Mouse (Mus musculus): ENCODE data around the gene Gsn. TPM values are rescaled to one million over a fixed set of nuclear protein-coding genes. Genes with fewer than 3 reads are reported as not detected.
A peak's percentile ranks its signal among the peaks of the same experiment; 100 is the strongest.

Gsn gene
- total RNA-seq, 2 experiments from 2014 or later: 164 to 171 TPM

GRCm38 (mm10) chr2:35328064-35328792, 72.0 kb downstream of the Gsn start:
- no peak for DNase-seq

GRCm38 (mm10) chr2:35329061-35329460, 72.9 kb downstream of the Gsn start:
- DNase-seq: no peak

DNA sequence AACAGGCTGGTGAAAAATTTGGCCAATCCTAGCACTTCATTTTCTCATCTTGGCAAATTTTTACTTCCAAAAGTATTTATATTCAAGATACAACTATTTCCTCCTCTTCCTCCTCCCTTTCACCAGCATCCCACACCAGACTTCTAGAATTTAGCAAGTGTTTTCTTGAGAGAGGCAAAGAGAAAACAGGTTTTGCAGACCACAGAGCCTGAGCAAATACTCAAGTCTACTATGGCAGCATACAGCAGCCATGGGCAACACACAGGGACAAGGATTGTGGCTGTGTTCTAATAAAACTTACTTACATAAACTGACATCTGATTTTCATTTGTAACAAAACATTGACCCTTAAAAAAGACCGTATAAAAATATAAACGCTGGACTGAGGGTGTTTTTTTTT, 75.0 kb downstream of the Gsn start:
- no peak for DNase-seq

DNA sequence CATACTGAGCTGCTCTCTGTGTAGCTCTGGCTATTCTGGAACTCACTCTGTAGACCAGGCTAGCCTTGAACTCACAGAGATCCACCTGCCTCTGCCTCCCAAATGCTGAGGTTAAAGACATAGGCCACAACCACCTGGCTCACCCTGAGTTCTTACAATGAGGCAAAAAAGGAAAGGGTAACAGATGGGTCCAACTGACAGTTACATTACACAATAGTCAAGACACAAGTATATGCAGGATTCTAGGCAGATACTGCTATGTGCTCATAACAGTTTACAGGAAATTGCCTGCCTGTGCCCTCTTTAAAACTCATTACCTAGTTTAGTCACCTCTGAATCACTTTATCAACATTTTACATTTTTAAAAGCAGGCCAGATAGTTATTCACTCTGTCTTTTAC, 77.5 kb downstream of the Gsn start:
- no peak for DNase-seq

GRCm38 (mm10) chr2:35335620-35336019, 79.4 kb downstream of the Gsn start:
- DNase-seq: no peak

GRCm38 (mm10) chr2:35336388-35337280, 80.5 kb downstream of the Gsn start, which contains the start of gene Stom:
Gene Stom (minus strand): TSS chr2:35336976.
- DNase-seq: peak; percentile 100

GRCm38 (mm10) chr2:35337419-35337818, 81.2 kb downstream of the Gsn start:
- DNase-seq: no peak

DNA sequence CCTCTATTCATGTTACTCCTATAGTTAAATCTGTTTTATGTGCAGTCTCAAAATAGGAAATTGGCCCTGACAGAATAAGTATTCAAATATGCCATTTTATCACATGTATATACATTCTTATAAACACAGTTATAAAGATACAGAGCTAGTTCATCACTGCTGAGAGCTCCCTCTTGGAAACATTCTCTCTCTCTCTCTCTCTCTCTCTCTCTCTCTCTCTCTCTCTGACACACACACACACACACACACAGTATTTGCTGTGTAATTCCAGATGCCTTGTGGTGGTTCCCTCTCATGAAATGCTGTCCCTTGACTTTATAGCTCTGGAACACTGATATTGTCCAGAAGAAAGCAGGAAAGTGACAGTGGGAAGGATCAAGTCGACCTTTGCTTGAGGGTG, 81.9 kb downstream of the Gsn start:
- no peak for DNase-seq

GRCm38 (mm10) chr2:35338707-35339106, 82.5 kb downstream of the Gsn start:
- DNase-seq: peak; percentile 35

DNA sequence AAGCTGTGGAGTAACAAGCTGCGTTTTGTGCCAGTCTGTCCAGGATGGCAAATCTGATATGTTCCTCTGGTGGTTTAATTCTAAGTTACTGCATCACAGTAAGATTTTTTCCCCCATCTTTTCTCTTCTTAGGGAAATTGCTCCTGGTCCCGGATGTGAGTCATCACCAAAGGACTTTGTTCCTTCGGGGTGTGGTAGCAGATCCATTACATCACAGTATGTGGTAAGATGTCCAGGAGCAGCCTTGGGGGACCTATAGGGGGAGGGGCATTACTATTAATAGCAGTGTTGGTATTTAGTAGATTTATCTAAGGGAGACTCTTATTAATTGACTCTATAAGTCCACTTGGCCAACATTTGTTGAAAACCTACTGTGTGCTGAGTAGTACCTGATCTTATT, 86.4 kb downstream of the Gsn start:
- no peak for DNase-seq

DNA sequence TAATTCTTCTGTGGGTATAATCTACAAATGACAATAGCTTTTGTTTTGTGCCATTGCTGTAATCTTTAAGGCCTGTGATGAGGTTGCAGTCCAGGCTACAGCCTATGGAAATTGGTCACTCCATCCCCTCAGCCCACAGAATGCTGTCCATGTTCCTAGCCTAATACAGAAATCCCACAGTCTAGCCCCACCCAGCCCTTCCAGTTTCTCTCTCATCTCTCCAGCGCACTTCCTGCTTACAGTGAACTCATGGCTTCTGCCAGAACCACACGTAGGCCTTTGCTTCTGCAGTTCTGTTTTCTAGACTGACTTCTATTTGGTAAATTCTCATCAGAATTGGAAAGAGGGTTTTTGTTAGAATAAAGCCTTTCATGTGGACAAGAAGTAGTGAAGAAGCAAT, 89.8 kb downstream of the Gsn start:
- DNase-seq: no peak

DNA sequence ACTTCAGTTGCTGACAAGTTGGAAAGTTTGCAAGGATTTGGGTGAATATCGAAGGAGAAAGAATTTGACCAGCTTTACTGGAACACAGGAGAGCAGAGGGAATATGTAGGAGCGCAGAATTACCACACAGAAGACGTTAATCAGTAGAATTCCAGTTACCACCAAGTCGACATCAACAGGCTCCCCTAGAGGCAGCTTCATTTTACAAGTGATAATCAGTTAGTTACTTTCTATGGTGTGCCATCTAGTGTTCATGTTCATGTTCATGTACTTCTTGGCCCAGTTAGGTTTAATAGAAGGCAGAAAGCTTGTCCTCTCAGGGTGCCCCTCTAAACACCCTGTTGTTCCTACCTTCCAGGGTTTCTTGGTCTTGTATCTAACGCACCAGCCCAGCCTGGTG, 93.0 kb downstream of the Gsn start:
- DNase-seq: no peak

Other genes starting within 250 kb of the Gsn start
- under 1 TPM in 1 of 2 experiments, not detected in 1; 0.07 TPM for gene Hc, start 194.9 kb upstream of the Gsn start, total RNA-seq (2021)
- gene AI182371, start 154.8 kb upstream of the Gsn start, total RNA-seq (2021): under 1 TPM; 0.16 to 0.21 TPM
- 10 to 100 TPM; 14.5 to 14.8 TPM for gene Cntrl, start 146.9 kb upstream of the Gsn start, total RNA-seq (2021)
- 100 to 1,000 TPM; 154 to 165 TPM for gene Rab14, start 55.3 kb upstream of the Gsn start, total RNA-seq (2021)
- 10 to 100 TPM; 48.1 to 52.2 TPM for gene Stom, start 80.6 kb downstream of the Gsn start, total RNA-seq (2021)
- gene 4930568D16Rik, start 111.3 kb downstream of the Gsn start, total RNA-seq (2021): not detected
- gene 4930402F06Rik, start 140.8 kb downstream of the Gsn start, total RNA-seq (2021): not detected
- 10 to 100 TPM; 21.5 to 22.3 TPM for gene Ggta1, start 206.9 kb downstream of the Gsn start, total RNA-seq (2021)